Mouse (Mus musculus) lung, embryonic 14.5 days (tissue): Measurements from ENCODE around the gene Txn1. TPM values are rescaled to one million over a fixed set of nuclear protein-coding genes. Genes with fewer than 3 reads are reported as not detected.

Source experiments
- ATAC-seq: fragments of 200-750 bp; cut with Nextera tagmentation; 2 replicates; pipeline ENCODE4 v1.8.0; 2017; ENCODE audit warnings: mild to moderate bottlenecking, moderate TSS enrichment, moderate library complexity; ENCODE audit not compliant: insufficient read depth
- DNase-seq: peaks from one replicate; pipeline ENCODE4 v3.0.0-alpha.2; 2015
- H3K27ac ChIP-seq: fragments of 300-500 bp; sonication (generic); 2 replicates; pipeline ENCODE4 v1.5.1; 2014; ENCODE audit warnings: low read depth, mild to moderate bottlenecking, moderate library complexity
- H3K27me3 ChIP-seq: fragments of 300-500 bp; sonication (generic); 2 replicates; pipeline ENCODE4 v1.6.1; 2014; ENCODE audit warnings: low read length, control low read depth; ENCODE audit not compliant: insufficient read depth
- H3K36me3 ChIP-seq: fragments of 300-500 bp; sonication (generic); 2 replicates; pipeline ENCODE4 v1.6.1; 2014; ENCODE audit warnings: control low read depth; ENCODE audit not compliant: insufficient read depth
- H3K4me1 ChIP-seq: fragments of 300-500 bp; sonication (generic); 2 replicates; pipeline ENCODE4 v1.6.1; 2014; ENCODE audit warnings: antibody characterized with exemption, control low read depth; ENCODE audit not compliant: insufficient read depth
- H3K4me2 ChIP-seq: fragments of 300-500 bp; sonication (generic); 2 replicates; pipeline ENCODE4 v1.6.1; 2014; ENCODE audit warnings: mild to moderate bottlenecking
- H3K4me3 ChIP-seq: fragments of 300-500 bp; sonication (generic); 2 replicates; pipeline ENCODE4 v1.5.1; 2014; ENCODE audit warnings: low read depth, low read length
- H3K9ac ChIP-seq: fragments of 300-500 bp; sonication (generic); 2 replicates; pipeline ENCODE4 v1.6.1; 2014
- H3K9me3 ChIP-seq: fragments of 300-500 bp; sonication (generic); 2 replicates; pipeline ENCODE4 v1.6.1; 2016; ENCODE audit warnings: low read depth, low read length, control low read depth
- CTCF ChIP-seq: IDR thresholded peaks from 2 replicates; pipeline ENCODE4 v1.5.1; 2016; ENCODE audit warnings: antibody characterized with exemption, low read depth
- WGBS: fragments of 180-500 bp; shearing (Covaris S2); extraction: QIAGEN DNeasy Blood & Tissue Kit; methylation state at CpG from one replicate; pipeline ENCODE4 v1.1.7; 2014; 5-methylcytosine and 5-hydroxymethylcytosine counted together
- polyA plus RNA-seq: library from polyadenylated mRNA; unstranded; fragments of >200 nt; fragmentation: Nextera tagmentation; extraction: Ambion mirVana; gene quantifications from 2 replicates; pipeline ENCODE4 v1.2.1, GENCODE M21; 2014

The Txn1 gene
- polyA plus RNA-seq, 1 experiment from 2014 or later: 487 TPM

GRCm38 (mm10) chr4:57942892-57943291, 13.3 kb downstream of the Txn1 start:
- H3K27me3 ChIP-seq: no peaks in the 10 kb centered on the region
- peaks cover 45% of the 10 kb centered on the region for H3K36me3 ChIP-seq
- H3K4me3 ChIP-seq: no peak overlapping the region
- DNase-seq: no peak
- no peak overlapping the region for H3K27ac ChIP-seq
- 86% methylated on average over 2 of the region's 2 CpGs for WGBS
- TF ChIP-seq CTCF: no peak
- no peaks in the 10 kb centered on the region for H3K9me3 ChIP-seq
- no peak for ATAC-seq
- H3K4me2 ChIP-seq: no peak overlapping the region
- H3K9ac ChIP-seq: no peak overlapping the region
- no peaks in the 10 kb centered on the region for H3K4me1 ChIP-seq

GRCm38 (mm10) chr4:57940631-57941030, 15.6 kb downstream of the Txn1 start:
- no peak overlapping the region for H3K9ac ChIP-seq
- no peak overlapping the region for H3K27ac ChIP-seq
- ATAC-seq (no peak), DNase-seq (no peak)
- no peak overlapping the region for H3K4me2 ChIP-seq
- no peaks in the 10 kb centered on the region for H3K9me3 ChIP-seq
- peaks cover 27% of the 10 kb centered on the region for H3K36me3 ChIP-seq
- no peak for TF ChIP-seq CTCF
- H3K27me3 ChIP-seq: no peaks in the 10 kb centered on the region
- H3K4me1 ChIP-seq: no peaks in the 10 kb centered on the region
- no peak overlapping the region for H3K4me3 ChIP-seq
- 72% methylated on average over 4 of the region's 4 CpGs for WGBS

GRCm38 (mm10) chr4:57937292-57937691, 18.9 kb downstream of the Txn1 start:
- WGBS: 79% methylated on average over 6 of the region's 6 CpGs
- DNase-seq (no peak), ATAC-seq (no peak)
- Histone ChIP-seq H3K9ac (no peak overlapping the region), H3K27ac (no peak overlapping the region), H3K4me2 (no peak overlapping the region), H3K36me3 (no peaks in the 10 kb centered on the region), H3K4me1 (no peaks in the 10 kb centered on the region), H3K4me3 (no peak overlapping the region), H3K27me3 (no peaks in the 10 kb centered on the region), H3K9me3 (no peaks in the 10 kb centered on the region; the same call in 1 of the 2 replicates)
- no peak for TF ChIP-seq CTCF

GRCm38 (mm10) chr4:57934181-57934580, 22.0 kb downstream of the Txn1 start:
- 70% methylated on average over 5 of the region's 5 CpGs for WGBS
- DNase-seq (no peak), ATAC-seq (no peak)
- Histone ChIP-seq H3K27ac (no peak overlapping the region), H3K27me3 (no peaks in the 10 kb centered on the region), H3K4me1 (no peaks in the 10 kb centered on the region), H3K36me3 (no peaks in the 10 kb centered on the region), H3K4me2 (no peak overlapping the region), H3K9me3 (no peaks in the 10 kb centered on the region; the same call in 1 of the 2 replicates), H3K4me3 (no peak overlapping the region), H3K9ac (no peak overlapping the region)
- TF ChIP-seq CTCF: no peak

GRCm38 (mm10) chr4:57930559-57931170, 25.5 kb downstream of the Txn1 start:
- H3K9me3 ChIP-seq: no peaks in the 10 kb centered on the region; the same call in 1 of the 2 replicates
- ATAC-seq (no peak), DNase-seq (no peak)
- H3K4me1 ChIP-seq: no peaks in the 10 kb centered on the region
- no peak for TF ChIP-seq CTCF
- WGBS: 52% methylated on average over 5 of the region's 5 CpGs
- no peak overlapping the region for H3K4me2 ChIP-seq
- no peaks in the 10 kb centered on the region for H3K36me3 ChIP-seq
- no peak overlapping the region for H3K27ac ChIP-seq
- no peak overlapping the region for H3K9ac ChIP-seq
- no peaks in the 10 kb centered on the region for H3K27me3 ChIP-seq
- H3K4me3 ChIP-seq: no peak overlapping the region

GRCm38 (mm10) chr4:57927464-57928205, 28.6 kb downstream of the Txn1 start:
- H3K36me3 ChIP-seq: no peaks in the 10 kb centered on the region
- TF ChIP-seq CTCF: peak; percentile 77
- no peak overlapping the region for H3K27ac ChIP-seq
- peaks cover under 1% of the 10 kb centered on the region; the same call in 1 of the 2 replicates for H3K4me1 ChIP-seq
- no peak overlapping the region for H3K4me2 ChIP-seq
- no peak overlapping the region for H3K9ac ChIP-seq
- H3K4me3 ChIP-seq: no peak overlapping the region
- H3K9me3 ChIP-seq: no peaks in the 10 kb centered on the region; the same call in 1 of the 2 replicates
- peak; percentile 28; the same call in 1 of the 2 replicates for ATAC-seq
- peak; percentile 86 for DNase-seq
- WGBS: 22% methylated on average over 3 of the region's 3 CpGs
- H3K27me3 ChIP-seq: no peaks in the 10 kb centered on the region

- H3K4me3 ChIP-seq: no peak overlapping the region
- DNase-seq: no peak
- no peak overlapping the region for H3K4me2 ChIP-seq
- ATAC-seq: no peak
- H3K4me1 ChIP-seq: peaks cover 7% of the 10 kb centered on the region
- no peaks in the 10 kb centered on the region for H3K9me3 ChIP-seq
- TF ChIP-seq CTCF: no peak
- 76% methylated on average over 6 of the region's 6 CpGs for WGBS
- no peaks in the 10 kb centered on the region for H3K27me3 ChIP-seq
- H3K36me3 ChIP-seq: no peaks in the 10 kb centered on the region
- no peak overlapping the region for H3K9ac ChIP-seq
- no peak overlapping the region for H3K27ac ChIP-seq
Measured at GRCm38 (mm10) chr4:57924556-57925071, 31.6 kb downstream of the Txn1 start.
